Mouse (Mus musculus) heart, adult 2 months (tissue): ENCODE results near the gene Crygs.

Experiments
- CTCF ChIP-seq: fragments of 200-600 bp; IDR thresholded peaks from 2 replicates; pipeline ENCODE4 v1.8.1; 2022; ENCODE audit warnings: antibody characterized with exemption, mild to moderate bottlenecking, moderate library complexity
- EP300 ChIP-seq: fragments of 200-500 bp; IDR thresholded peaks from 2 replicates; pipeline ENCODE4 v1.6.1; 2011; ENCODE audit warnings: low read depth, low read length, control low read depth; ENCODE audit not compliant: insufficient read depth

- TF ChIP-seq EP300, result no peak
- no peak for TF ChIP-seq CTCF
These were observed 20.1 kb downstream of the Crygs start for GRCm38 (mm10) chr16:22791235-22791634.
